Mouse (Mus musculus): ENCODE data around the gene Tstd1.

The Tstd1 gene

DNA sequence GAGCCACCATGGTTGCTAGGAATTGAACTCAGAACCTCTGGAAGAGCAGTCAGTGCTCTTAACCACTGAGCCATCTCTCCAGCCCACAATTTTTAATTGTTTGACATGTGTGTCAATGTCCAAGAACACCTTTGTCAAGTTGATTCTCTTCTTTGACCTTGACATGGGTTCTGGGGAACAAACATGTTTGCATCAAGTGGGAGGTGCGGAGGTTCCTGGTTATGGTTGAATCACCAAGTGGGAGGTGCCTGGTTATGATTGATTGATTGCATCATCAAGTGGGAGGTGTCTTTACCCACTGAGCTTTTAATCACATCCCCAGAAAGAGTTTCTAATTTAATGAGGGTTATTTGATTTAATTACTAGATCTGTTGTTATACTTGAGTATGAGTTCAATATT is 38.9 kb downstream of the Tstd1 start:
- no peak for DNase-seq

DNA sequence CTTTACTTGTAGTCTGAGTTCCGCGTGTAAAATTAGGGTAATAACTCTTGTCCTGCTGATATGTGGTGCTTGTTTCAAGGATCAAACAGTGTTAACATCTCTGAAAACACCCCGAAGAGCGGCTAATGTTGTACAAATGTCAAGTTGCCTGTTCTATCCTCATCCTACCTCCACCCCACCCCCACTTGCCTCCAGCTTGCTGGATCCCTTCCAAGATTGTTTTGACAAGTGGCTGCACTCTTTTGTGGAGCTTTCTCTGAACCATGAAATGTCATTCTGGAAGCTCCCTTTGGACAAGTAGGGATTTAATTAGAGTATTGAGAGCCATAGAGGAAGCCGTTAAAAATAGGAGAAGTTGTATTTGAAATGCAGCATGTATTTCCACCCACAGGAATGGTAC is 41.1 kb downstream of the Tstd1 start:
- DNase-seq = no peak

DNA sequence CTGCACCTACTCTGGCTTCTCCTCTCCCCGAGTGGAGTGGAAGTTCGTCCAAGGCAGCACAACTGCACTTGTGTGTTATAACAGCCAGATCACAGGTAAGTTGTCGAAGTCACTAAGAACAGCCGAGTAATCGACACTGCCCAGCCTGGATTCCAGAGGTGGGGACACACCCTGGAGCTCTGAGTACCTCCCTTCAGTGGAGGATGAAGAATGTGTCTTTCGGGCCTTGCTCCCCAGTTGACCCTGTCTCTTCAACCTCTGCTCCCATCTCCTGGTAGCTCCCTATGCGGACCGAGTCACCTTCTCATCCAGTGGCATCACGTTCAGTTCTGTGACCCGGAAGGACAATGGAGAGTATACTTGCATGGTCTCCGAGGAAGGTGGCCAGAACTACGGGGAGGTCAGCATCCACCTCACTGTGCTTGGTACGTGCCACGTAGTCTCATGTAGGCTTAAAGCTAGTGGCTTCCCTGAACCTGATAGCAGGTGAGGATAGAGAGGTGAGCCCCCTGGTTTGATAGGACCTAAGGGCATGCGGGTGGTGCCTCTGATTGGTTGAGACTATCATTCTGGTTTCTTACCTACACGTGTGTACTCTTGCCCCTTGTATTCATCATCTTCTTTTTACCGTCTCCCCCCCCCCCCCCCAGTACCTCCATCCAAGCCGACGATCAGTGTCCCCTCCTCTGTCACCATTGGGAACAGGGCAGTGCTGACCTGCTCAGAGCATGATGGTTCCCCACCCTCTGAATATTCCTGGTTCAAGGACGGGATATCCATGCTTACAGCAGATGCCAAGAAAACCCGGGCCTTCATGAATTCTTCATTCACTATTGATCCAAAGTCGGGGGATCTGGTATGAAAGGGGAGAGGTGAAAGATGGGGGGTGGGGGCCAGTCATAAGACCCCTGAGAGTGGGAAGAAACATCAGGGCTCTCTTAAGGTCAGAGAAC is 42.2 kb downstream of the Tstd1 start:
- no peak for DNase-seq

DNA sequence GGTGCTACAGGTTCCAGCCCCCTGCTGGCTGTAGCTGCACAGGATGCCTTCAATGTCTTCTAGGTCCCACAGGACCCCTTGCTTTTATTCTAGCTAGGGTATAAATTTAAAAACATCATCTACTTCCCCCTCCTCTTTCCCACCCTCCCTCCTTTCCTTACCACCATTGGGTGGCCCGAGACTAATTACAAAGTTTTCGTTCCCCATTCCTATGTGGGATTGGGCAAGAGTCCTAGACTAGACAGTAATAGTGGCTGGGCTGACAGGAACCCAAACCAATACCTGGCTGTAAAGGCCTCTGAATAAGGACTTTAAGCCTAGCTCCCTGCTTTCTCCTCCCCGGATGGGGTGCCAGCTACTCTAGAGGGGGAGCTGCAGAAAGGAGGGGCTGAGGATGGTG is 44.5 kb downstream of the Tstd1 start:
- DNase-seq = no peak

DNA sequence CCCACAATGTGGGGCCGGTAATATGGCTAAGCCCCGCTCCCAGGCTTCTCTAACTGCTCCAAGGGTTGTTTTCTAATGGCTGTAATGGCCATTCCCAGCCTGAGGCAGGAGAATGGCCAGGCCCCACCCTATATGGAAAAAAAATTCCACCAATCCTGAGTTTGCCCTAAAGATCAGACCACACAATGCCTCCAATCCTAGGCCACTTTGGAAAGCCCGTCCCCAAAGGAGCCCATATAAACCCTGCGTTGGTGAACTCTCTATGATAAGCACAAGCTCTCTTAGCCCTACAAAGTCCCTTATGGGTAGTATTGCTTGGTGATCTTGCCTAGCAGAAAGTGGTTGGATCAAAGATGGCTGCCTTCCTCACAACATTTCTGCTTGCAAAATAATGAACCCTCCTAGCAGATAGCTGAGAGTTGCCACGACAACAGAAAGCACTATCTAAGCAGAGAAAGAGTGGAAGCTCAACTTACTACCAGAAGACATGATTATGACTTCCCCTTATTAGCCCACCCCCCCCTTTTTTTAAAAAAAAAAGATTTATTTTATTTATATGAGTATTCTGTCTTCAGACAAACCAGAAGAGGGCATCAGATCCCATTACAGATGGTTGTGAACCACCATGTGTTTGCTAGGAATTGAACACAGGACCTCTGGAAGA is 47.2 kb downstream of the Tstd1 start:
- no peak for DNase-seq

DNA sequence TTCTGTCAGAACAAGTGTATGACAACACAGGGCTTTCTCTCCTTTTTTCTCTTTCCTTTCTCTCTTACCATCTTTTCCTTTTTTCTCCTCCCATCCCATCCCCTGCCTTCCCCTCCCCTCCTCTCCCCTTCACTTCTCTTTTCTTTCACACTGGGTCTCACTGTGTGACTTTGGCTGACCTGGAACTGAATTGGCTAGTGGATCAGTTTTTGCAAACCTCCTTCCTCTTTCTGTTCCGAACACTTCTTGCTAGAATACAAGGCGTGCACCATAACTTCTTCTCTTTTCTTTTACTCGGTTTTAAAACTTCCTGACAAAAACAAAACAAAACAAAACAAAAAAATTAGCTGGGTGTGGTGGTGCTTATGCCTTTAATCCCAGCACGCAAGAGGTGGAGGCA is 47.9 kb downstream of the Tstd1 start:
- no peak for DNase-seq

DNA sequence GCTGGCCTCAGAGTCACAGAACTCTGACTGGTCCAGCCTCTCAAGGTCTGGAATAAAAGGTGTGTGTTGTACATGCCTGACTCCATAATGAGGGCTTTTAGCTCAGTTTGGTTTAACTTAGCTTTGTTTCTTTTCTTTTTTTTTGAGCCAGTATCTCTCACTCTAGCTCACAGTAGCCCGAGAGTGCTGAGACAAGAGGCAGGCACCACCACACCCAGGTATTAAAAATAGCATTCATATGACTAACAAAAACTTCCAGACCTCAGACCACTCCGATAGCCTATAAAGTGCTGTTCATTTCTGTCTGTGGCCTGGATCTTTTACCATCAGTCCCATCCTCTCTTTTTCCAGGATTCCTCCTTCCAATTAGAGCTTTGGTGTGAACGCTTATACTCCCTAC is 51.0 kb downstream of the Tstd1 start:
- no peak for DNase-seq
